Mouse (Mus musculus): Measurements from ENCODE around the gene Cables2. TPM values are rescaled to one million over a fixed set of nuclear protein-coding genes. Genes with fewer than 3 reads are reported as not detected.

The Cables2 gene
- total RNA-seq, 2 experiments from 2014 or later: 9.3 to 9.8 TPM

- TF ChIP-seq CTCF (IDR thresholded peaks at IDR 0.05): no peak
- Histone ChIP-seq H3K4me3 (no peak overlapping the region), H3K27ac (no peak overlapping the region)
- no peak for DNase-seq
- intact Hi-C loops (cut with DNase I): no loop called here
Observed at GRCm38 (mm10) chr2:180302201-180302600, 28.9 kb upstream of the Cables2 start.

DNA sequence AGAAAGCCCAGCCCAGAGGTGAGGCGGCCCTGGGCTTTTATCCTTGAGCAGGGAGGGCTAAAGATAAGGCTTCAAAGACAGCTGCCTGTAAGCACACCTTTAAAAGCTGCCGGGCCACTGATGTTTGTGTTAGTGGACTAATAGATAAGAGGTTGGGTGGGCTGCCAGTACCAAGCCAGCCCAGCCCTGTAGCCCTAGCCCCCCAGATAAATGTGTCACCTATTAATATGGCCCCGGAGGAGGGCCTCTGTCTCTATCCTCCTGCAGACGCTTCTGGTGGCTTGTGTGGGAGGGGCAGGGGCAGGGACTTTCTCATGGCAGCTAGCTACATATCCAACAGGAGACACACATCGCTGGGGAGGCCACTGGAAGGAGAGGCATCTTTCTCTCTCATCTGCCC lies 27.5 kb upstream of the Cables2 start:
- intact Hi-C loops (cut with DNase I): no loop called here
- Histone ChIP-seq H3K4me3 (no peak overlapping the region), H3K27ac (no peak overlapping the region)
- DNase-seq: no peak
- no peak for TF ChIP-seq CTCF (IDR thresholded peaks at IDR 0.05)

DNA sequence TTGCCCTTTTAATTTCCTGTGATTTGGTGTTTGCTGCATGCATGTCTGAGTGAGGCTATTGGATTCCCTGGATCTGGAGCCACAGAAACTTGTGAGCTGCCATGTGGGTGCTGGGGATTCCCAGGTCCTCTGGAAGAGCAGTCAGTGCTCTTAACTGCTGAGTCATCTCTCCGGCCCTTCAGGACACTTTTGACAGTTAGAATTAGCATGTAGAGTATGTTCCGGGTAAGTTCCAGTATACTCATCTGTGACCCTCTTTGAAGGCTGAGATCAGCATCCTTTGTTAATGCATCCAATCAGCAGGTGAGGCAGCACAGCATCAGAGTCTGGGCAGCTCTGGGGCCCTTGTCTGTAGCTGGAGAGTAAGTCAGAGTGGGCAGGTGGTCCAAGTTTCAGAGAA lies 27.0 kb upstream of the Cables2 start:
- TF ChIP-seq CTCF (IDR thresholded peaks at IDR 0.05): no peak
- Histone ChIP-seq H3K4me3 (no peak overlapping the region), H3K27ac (no peak overlapping the region)
- no peak for DNase-seq
- intact Hi-C loops (cut with DNase I): no loop called here

GRCm38 (mm10) chr2:180292906-180293305 lies 19.6 kb upstream of the Cables2 start:
- Histone ChIP-seq H3K4me3 (no peak overlapping the region), H3K27ac (no peak overlapping the region)
- intact Hi-C loops (cut with DNase I): no loop called here
- DNase-seq: no peak
- no peak for TF ChIP-seq CTCF (IDR thresholded peaks at IDR 0.05)

DNA sequence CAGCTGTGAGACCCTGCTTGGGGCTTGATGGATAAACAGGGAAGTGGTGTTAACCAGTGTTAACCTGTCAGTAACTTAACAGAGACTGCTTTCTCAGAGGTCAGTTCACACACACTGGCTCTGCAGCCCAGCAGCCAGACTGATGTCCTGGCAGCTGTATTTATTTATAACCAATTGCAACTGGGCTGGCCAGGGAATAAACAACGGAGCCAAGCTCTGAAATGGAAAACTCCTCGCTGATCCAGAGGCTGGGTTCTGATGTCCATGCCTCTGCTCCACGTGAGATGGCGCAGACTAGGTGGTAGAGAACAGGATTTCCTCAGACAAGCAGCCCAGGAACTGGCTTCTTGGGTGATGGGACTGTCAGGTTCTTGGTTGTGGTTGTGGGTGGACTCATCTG lies 18.7 kb upstream of the Cables2 start:
- Histone ChIP-seq H3K4me3 (no peak overlapping the region), H3K27ac (peak overlapping the region; percentile 83)
- peak; percentile 76 for DNase-seq
- no peak for TF ChIP-seq CTCF (IDR thresholded peaks at IDR 0.05)
- intact Hi-C loops (cut with DNase I): no loop called here

DNA sequence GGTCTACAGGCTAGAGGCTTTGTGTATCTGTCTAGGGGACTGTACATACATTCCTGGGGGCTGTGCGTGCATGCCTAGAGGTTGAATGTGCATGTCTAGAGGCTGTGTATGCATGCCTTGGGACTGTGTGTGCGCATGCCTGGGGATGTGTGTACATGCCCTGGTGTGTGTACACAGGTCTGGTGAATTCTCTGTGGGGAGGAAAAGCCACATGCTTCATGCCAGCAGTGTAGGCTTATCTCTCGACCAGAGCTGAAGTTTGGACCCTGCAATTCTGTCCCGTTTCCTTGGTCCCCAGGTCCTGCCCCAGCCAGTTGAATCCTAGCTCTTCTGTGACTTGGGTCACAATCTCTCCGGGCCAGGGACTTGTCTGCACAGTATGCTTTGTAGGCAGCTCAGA lies 18.3 kb upstream of the Cables2 start:
- intact Hi-C loops (cut with DNase I): no loop called here

DNA sequence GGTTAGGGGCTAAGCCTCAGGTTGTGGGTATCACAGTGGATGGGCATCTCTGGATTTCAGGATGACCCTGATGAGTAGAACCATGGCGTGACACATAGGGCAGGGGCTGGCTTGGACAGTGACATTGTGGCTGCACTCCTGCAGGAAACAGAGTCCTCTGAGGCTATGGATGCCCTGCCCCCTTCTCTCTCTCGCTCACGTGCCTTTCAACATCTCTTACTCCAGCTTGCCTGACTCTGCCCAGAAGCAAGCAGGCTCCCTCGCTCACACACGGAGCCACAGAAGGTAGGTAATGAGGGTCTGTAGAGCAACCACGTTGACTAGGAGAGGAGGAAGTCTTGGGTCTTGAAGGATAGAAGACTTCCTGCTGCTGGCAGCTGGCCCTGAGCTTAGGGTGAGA lies 17.2 kb upstream of the Cables2 start:
- no peak for DNase-seq
- TF ChIP-seq CTCF (IDR thresholded peaks at IDR 0.05): no peak
- intact Hi-C loops (cut with DNase I): no loop called here
- Histone ChIP-seq H3K27ac (no peak overlapping the region), H3K4me3 (no peak overlapping the region)

More for the DNA sequence above, 18.3 kb upstream of the Cables2 start:
- no peak overlapping the region for H3K4me3 ChIP-seq
- no peak for TF ChIP-seq CTCF (IDR thresholded peaks at IDR 0.05)
- no peak for DNase-seq
- peak overlapping the region; percentile 83 for H3K27ac ChIP-seq

GRCm38 (mm10) chr2:180289440-180290108 lies 16.3 kb upstream of the Cables2 start, which contains the start of gene Rbbp8nl:
TSS of gene Rbbp8nl (minus strand) at chr2:180289879.
- no peak within 1 kb of the TSS for H3K4me3 ChIP-seq
- TF ChIP-seq CTCF (IDR thresholded peaks at IDR 0.05): no peak
- intact Hi-C loops (cut with DNase I): no loop called here
- DNase-seq: no peak
- no peak within 1 kb of the TSS for H3K27ac ChIP-seq

DNA sequence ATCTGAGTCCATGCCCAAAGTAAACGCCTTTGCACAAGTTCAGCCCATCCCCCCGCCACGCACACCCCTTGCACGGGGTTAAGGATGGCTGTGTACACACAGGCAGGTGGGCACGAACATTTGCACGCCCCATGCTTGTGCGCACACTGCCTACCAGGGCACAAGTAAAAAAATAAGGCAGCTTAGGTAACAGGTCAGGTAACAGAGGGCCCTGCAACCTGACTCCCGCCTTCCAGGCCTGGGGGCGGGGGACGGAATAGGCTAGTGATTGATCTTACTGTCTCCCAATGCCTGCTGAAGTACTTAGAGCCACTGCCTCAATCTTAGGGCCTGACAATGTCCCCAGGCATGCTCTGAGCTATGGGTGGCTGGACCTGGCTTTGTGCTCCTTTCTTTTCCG lies 15.7 kb upstream of the Cables2 start:
- intact Hi-C loops (cut with DNase I): no loop called here

DNA sequence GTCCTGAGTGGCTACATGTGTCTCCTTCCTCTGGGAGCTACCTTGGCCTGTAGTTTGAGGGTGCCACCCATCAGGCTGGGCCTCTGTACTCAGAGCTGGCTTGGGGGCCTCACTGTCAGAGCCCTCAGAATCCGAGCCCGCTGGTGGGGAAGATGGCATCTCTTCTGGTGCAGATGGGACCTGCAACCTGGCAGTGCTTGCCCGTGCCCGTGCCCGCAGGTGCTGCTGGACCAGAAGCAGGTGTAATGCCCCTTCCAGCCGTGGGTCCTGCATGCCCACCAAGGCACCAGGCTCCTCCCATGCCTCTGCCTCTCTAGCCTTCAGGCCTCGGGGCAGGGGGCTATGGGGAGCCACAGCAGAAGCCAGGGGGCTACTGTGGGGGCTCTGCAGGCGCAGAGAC lies 6.0 kb upstream of the Cables2 start:
- TF ChIP-seq CTCF (IDR thresholded peaks at IDR 0.05): no peak
- no peak for DNase-seq
- intact Hi-C loops (cut with DNase I): loop anchor here (10.0 kb wide), 2 partner anchors 155 to 305 kb away; partner anchors contain the start of genes Mrgbp and Ogfr
- Histone ChIP-seq H3K4me3 (no peak overlapping the region), H3K27ac (no peak overlapping the region)

More for the DNA sequence above, 15.7 kb upstream of the Cables2 start:
- no peak overlapping the region for H3K27ac ChIP-seq
- no peak for DNase-seq
- TF ChIP-seq CTCF (IDR thresholded peaks at IDR 0.05): no peak
- no peak overlapping the region for H3K4me3 ChIP-seq

- no peak for DNase-seq
- TF ChIP-seq CTCF (IDR thresholded peaks at IDR 0.05): no peak
- Histone ChIP-seq H3K27ac (no peak overlapping the region), H3K4me3 (no peak overlapping the region)
- intact Hi-C loops (cut with DNase I): loop anchor here (10.0 kb wide), 2 partner anchors 157 to 307 kb away; partner anchors contain the start of genes Mrgbp and Ogfr
Observed at GRCm38 (mm10) chr2:180277773-180278320, 4.6 kb upstream of the Cables2 start.

DNA sequence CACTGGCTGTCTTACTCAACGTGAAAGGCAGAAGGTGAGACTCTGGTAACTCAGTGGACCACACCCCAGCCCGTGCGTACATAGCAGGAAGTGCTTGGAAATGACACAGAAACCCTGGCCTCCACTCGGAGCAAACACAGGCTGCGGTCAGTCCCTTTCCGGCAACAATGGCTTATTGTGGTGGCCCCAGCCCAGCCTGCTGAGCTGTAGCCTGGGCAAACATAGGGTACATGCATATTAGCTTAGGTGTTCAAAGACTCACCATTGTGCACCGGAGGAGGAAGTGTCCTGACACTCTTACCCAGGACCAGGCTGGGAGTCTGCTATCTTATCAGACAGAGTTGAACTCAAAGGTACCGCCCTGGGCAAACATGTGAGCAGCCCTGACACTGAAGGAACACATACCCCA lies 3.6 kb upstream of the Cables2 start:
- intact Hi-C loops (cut with DNase I): loop anchor here (1.0 to 10.0 kb wide), 3 partner anchors 70 to 308 kb away; partner anchors contain the start of genes Mrgbp and Ogfr
- Histone ChIP-seq H3K27ac (peak overlapping the region; percentile 63; the same call in 1 of the 2 replicates), H3K4me3 (no peak overlapping the region; the same call in 1 of the 2 replicates)
- DNase-seq: no peak
- no peak for TF ChIP-seq CTCF (IDR thresholded peaks at IDR 0.05)

DNA sequence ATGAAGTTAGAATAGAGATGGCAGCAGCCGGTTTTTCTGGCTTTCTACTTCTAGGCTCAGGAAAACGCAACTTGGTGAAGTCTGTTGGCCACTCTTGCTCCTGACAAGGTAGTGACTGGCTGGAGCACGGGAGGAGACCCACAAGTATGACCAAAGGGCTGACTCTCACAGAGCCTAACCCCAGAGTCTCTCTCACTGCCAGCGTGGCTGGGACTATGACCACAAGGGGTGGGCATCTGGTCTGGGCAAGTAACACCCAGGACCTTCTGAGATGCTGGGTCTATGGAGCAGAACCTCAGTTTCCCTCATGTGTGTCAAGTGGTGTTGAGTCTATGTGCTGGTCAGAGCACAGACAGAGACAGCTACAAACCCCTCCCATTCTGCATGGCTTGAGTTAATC lies 3.1 kb upstream of the Cables2 start:
- DNase-seq: no peak
- no peak for TF ChIP-seq CTCF (IDR thresholded peaks at IDR 0.05)
- intact Hi-C loops (cut with DNase I): loop anchor here (1.0 to 10.0 kb wide), 3 partner anchors 71 to 308 kb away; partner anchors contain the start of genes Mrgbp and Ogfr
- H3K4me3 ChIP-seq: peak overlapping the region; percentile 6
- H3K27ac ChIP-seq: peak overlapping the region; percentile 63
